In genomic region chr4:152491250-152491899, GRCm38 (mm10) we compare ENCODE assay signal across 8 mouse cellular contexts. TPM values are rescaled to one million over a fixed set of nuclear protein-coding genes. Genes with fewer than 3 reads are reported as not detected.
DNase-seq lines count a peak whose midpoint lies in the region; ATAC-seq and TF ChIP-seq lines count a peak whose summit lies in the region.

No protein-coding gene starts in this region.

- no peaks in the 10 kb centered on the region for H3K27me3 ChIP-seq in lung, embryonic 16.5 days (ENCODE audit: control insufficient read depth, insufficient read depth, low read depth, low read length)

- H3K9ac ChIP-seq in lung, embryonic 16.5 days (ENCODE audit: low read length) = no peak overlapping the region

- no peak overlapping the region for H3K4me2 ChIP-seq in lung, embryonic 16.5 days (ENCODE audit: low read depth, low read length)

- H3K9me3 ChIP-seq in lung, embryonic 16.5 days (ENCODE audit: control insufficient read depth, low read length) = no peaks in the 10 kb centered on the region

- no peak overlapping the region for H3K27ac ChIP-seq in lung, embryonic 16.5 days (ENCODE audit: low read length)
- H3K27ac ChIP-seq in olfactory bulb, adult 2 months (ENCODE audit: insufficient read depth, low read depth, low read length) = no peak overlapping the region

- 51% methylated on average over 15 of the region's 15 CpGs for WGBS in lung, embryonic 16.5 days
- WGBS in olfactory bulb, adult 2 months = 41% methylated on average over 15 of the region's 15 CpGs

- no peak overlapping the region for H3K4me3 ChIP-seq in lung, embryonic 16.5 days (ENCODE audit: low read length)
- H3K4me3 ChIP-seq in olfactory bulb, adult 2 months (ENCODE audit: insufficient read depth, low read depth, low read length) = no peak overlapping the region

- no peaks in the 10 kb centered on the region; the same call in 1 of the 2 replicates for H3K36me3 ChIP-seq in lung, embryonic 16.5 days (ENCODE audit: control insufficient read depth, insufficient read depth, low read length)

- peak; percentile 35 for DNase-seq in adrenal gland, adult 8-10 months
- DNase-seq in embryo, embryonic 11 days = peak; percentile 76
- DNase-seq in heart, adult 9 months (ENCODE audit: low spot score in 2 of 2) = peak; percentile 34 to 41
- DNase-seq in kidney, postnatal 25 days = peak; percentile 80 to 87
- peak; percentile 69 to 91 for DNase-seq in thymus, postnatal 10 days (ENCODE audit: low spot score in 2 of 2)

- peak; percentile 87 for TF ChIP-seq CTCF in olfactory bulb, adult 2 months (IDR thresholded peaks at IDR 0.05; ENCODE audit: insufficient read depth, low read depth, low read length)

- peak; percentile 91 for ATAC-seq in CD4-positive, CD25-positive, alpha-beta regulatory T cell, adult 4 months
- ATAC-seq in lung, embryonic 16.5 days (ENCODE audit: low read depth) = peak; percentile 26; the same call in 1 of the 2 replicates

- H3K4me1 ChIP-seq in lung, embryonic 16.5 days (replicated peaks; ENCODE audit: control insufficient read depth, insufficient read depth, low read length) = no peaks in the 10 kb centered on the region
- H3K4me1 ChIP-seq in olfactory bulb, adult 2 months (ENCODE audit: control insufficient read depth, insufficient read depth, low read length) = peaks cover 31% of the 10 kb centered on the region

- no peak for TF ChIP-seq POLR2A in olfactory bulb, adult 2 months (IDR thresholded peaks at IDR 0.05; ENCODE audit: insufficient read depth, low read depth, low read length)

RNA-seq across cellular contexts. Expression of gene Kcnab2, which starts 13.7 kb away (rescaled TPM):
- 100 to 1,000 TPM in 1 of 2 experiments, 10 to 100 TPM in 1; 99.7 to 140 TPM for polyA plus RNA-seq in CD4-positive, CD25-positive, alpha-beta regulatory T cell, adult 4 months (2017; shearing (Covaris generic))
- total RNA-seq in adrenal gland, adult 8-10 months (2022) = 1 to 10 TPM; 4.7 to 8.9 (median 8.0) TPM
- polyA plus RNA-seq in lung, embryonic 16.5 days (2015; fragmentation: Nextera tagmentation; extraction: Ambion mirVana) = 6.5 and 8.4 TPM in 2 replicates
- not detected in 2 replicates for polyA plus RNA-seq in olfactory bulb, adult 2 months (2012; ENCODE audit: insufficient read depth, insufficient read length, low replicate concordance, missing spikeins)

RNA-seq across cellular contexts. Expression of gene Nphp4, which starts 14.9 kb away (rescaled TPM):
- polyA plus RNA-seq in CD4-positive, CD25-positive, alpha-beta regulatory T cell, adult 4 months (2017; shearing (Covaris generic)) = under 1 TPM in 1 of 2 experiments, not detected in 1; 0.30 TPM
- total RNA-seq in adrenal gland, adult 8-10 months (2022) = 1 to 10 TPM; 2.8 to 6.3 (median 4.6) TPM
- polyA plus RNA-seq in lung, embryonic 16.5 days (2015; fragmentation: Nextera tagmentation; extraction: Ambion mirVana) = 3.8 and 4.0 TPM in 2 replicates
- not detected in 2 replicates for polyA plus RNA-seq in olfactory bulb, adult 2 months (2012; ENCODE audit: insufficient read depth, insufficient read length, low replicate concordance, missing spikeins)
